Mouse (Mus musculus): Measurements from ENCODE around the gene Kcnk16. TPM values are rescaled to one million over a fixed set of nuclear protein-coding genes. Genes with fewer than 3 reads are reported as not detected.

Gene Kcnk16
- polyA plus RNA-seq, 1 experiment from 2014 or later, result not detected

DNA sequence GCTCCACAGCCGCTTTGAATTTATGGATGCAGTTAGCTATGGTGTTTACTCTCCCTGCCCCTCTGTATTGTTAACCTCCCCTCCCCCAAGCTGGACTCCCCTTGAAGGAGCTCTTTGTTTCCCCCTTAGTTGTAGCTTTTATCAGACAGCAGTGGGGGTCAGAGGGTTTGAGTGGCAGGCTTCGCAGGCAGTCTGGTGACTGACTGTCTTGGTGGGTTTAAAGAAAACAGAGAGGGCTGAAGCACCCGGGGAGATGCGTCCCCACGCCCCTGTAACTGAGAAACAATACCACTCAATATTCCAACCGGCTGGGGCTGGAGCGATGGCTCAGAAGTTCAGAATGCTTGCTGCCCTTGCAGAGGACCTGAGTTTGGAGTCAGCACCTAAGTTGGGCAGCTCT, 47.9 kb downstream of the Kcnk16 start:
- no peak overlapping the region for H3K27ac ChIP-seq (ENCODE audit: low read length)

DNA sequence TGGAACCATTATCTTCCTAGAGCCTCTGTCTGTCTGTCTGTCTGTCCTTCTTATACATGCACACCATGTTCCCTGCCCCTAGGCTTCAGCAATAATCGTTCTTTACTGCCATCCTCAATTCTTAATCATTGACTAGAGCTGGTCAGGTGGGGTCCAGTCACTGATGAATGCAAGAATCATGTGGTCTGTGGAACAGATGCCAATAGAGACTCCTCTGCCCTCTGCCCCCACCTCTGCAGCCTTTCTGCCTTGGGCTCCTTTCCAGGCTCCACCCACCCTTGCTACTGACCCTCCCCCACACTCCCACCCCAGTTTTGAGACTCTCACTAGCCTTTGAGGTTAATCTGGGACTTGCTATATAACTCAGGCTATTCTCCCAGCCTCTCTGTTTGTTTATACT, 49.1 kb downstream of the Kcnk16 start:
- Histone ChIP-seq H3K4me1 (ENCODE audit: insufficient read depth, low read length) (no peaks in the 10 kb centered on the region; the same call in 1 of the 2 replicates), H3K4me3 (ENCODE audit: low read length) (no peak overlapping the region), H3K9me3 (ENCODE audit: low read length) (no peaks in the 10 kb centered on the region), H3K4me2 (replicated peaks; ENCODE audit: low read depth, low read length) (no peak overlapping the region), H3K27ac (ENCODE audit: low read length) (0 out of 2 replicates have a peak overlapping the region, but pooled peaks have one; percentile 13), H3K36me3 (ENCODE audit: insufficient read depth, low read length) (no peaks in the 10 kb centered on the region), H3K9ac (replicated peaks; ENCODE audit: low read length) (no peak overlapping the region), H3K27me3 (ENCODE audit: insufficient read depth, low read length) (no peaks in the 10 kb centered on the region)
- WGBS, result 58% methylated on average over 1 of the region's 1 CpGs
- ATAC-seq (ENCODE audit: low FRiP score, low TSS enrichment), result peak; percentile 84; the same call in 1 of the 2 replicates

More for the DNA sequence above, 47.9 kb downstream of the Kcnk16 start:
- Histone ChIP-seq H3K9ac (replicated peaks; ENCODE audit: low read length) (no peak overlapping the region), H3K4me2 (replicated peaks; ENCODE audit: low read depth, low read length) (no peak overlapping the region), H3K27me3 (ENCODE audit: insufficient read depth, low read length) (no peaks in the 10 kb centered on the region), H3K4me1 (ENCODE audit: insufficient read depth, low read length) (no peaks in the 10 kb centered on the region; the same call in 1 of the 2 replicates), H3K36me3 (ENCODE audit: insufficient read depth, low read length) (no peaks in the 10 kb centered on the region), H3K9me3 (ENCODE audit: low read length) (no peaks in the 10 kb centered on the region), H3K4me3 (ENCODE audit: low read length) (no peak overlapping the region)
- 0 out of 2 replicates have a peak, but pooled peaks have one; percentile 32 for ATAC-seq (ENCODE audit: low FRiP score, low TSS enrichment)
- WGBS, result 63% methylated on average over 7 of the region's 7 CpGs

DNA sequence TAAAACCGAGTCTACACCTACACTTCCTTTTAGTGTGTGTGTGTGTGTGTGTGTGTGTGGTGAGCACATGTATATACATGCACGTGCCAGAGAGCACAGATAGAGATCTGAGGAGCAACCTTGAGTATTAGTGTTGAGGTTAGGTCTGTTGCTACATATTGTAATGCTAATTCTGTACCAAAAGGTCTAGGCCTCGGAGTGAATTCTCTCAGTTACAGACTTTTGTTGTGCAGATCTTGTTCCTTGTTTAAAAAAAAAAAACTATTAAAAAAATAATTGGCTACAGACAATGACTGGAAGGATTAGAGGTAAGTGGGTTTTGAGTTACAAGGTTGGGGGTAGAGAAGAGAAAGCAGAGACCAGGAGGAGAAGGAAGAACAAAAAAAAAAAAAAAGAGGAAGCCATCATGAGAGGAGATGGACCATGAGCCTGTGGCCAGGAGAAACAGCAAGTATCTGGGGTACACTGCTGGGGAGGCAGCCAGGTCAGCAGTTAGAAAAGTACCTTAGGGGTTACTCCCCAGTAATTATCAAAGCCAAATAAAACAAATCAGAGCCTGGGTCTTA, 51.6 kb downstream of the Kcnk16 start:
- WGBS, result 58% methylated on average over 3 of the region's 3 CpGs
- H3K4me2 ChIP-seq (replicated peaks; ENCODE audit: low read depth, low read length), result no peak overlapping the region
- H3K9ac ChIP-seq (replicated peaks; ENCODE audit: low read length), result no peak overlapping the region

DNA sequence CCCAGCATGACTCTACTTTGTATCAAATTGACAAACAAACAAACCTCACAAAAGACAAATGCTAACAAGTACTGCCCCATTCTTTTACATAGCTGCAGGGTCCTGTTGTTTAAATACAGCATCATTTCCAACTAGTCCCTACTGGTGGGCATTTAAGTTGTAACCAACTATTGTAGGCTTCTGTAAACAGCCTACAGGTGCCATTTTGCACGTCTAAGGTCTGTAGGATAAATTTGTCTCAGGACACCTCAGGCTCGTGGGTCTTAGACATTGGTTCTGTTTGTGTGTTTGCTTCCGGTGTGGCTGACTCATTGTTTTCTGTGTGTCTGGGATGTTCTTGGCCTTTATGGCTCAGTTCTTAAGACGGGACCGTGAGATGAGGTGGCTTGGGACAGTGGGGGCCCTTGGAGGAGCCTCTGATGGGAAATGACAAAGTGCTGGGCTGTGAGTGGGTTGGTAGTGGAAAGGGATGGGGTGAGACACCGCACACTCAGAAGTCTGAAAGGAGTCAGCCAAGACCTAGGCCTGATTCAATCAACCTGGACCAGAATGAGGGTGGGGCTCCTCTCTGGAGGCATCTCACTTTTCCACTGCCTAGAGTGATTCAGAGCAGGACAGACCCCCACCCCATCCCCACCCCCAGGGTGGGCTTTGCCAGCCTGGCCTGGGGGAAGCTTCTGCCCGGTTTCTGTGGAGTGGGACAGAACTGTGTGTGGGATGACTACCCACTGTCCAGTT, 52.3 kb downstream of the Kcnk16 start:
- H3K27ac ChIP-seq (ENCODE audit: low read length), result no peak overlapping the region
- H3K9ac ChIP-seq (replicated peaks; ENCODE audit: low read length), result no peak overlapping the region
- no peaks in the 10 kb centered on the region for H3K27me3 ChIP-seq (ENCODE audit: insufficient read depth, low read length)
- H3K9me3 ChIP-seq (ENCODE audit: low read length), result no peaks in the 10 kb centered on the region
- 86% methylated on average over 7 of the region's 7 CpGs for WGBS
- no peaks in the 10 kb centered on the region for H3K36me3 ChIP-seq (ENCODE audit: insufficient read depth, low read length)
- H3K4me3 ChIP-seq (ENCODE audit: low read length), result no peak overlapping the region
- H3K4me2 ChIP-seq (replicated peaks; ENCODE audit: low read depth, low read length), result no peak overlapping the region
- H3K4me1 ChIP-seq (ENCODE audit: insufficient read depth, low read length), result no peaks in the 10 kb centered on the region
- ATAC-seq (ENCODE audit: low FRiP score, low TSS enrichment), result no peak

More for the DNA sequence above, 51.6 kb downstream of the Kcnk16 start:
- H3K4me3 ChIP-seq (ENCODE audit: low read length), result no peak overlapping the region
- no peak overlapping the region for H3K27ac ChIP-seq (ENCODE audit: low read length)
- no peaks in the 10 kb centered on the region for H3K4me1 ChIP-seq (ENCODE audit: insufficient read depth, low read length)
- ATAC-seq (ENCODE audit: low FRiP score, low TSS enrichment), result no peak
- H3K36me3 ChIP-seq (ENCODE audit: insufficient read depth, low read length), result no peaks in the 10 kb centered on the region
- H3K27me3 ChIP-seq (ENCODE audit: insufficient read depth, low read length), result no peaks in the 10 kb centered on the region
- no peaks in the 10 kb centered on the region for H3K9me3 ChIP-seq (ENCODE audit: low read length)

DNA sequence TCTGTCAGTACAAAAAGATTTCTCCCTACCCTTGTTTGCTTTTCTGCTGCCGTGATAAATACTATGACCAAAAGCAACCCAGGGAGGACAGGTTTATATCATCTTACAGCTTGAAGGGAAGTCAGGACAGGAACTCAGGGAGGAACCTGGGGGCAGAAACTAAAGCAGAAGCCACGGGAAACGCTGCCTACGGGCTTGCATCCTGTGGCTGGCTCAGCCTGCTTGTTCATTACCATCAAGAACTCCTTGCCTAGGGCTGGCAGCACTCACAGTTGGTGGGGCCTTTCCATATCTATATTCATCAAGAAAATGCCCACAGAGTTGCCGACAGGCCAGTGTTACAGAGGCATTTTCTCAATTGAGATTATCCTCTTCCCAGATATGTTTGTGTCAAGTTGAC, 53.2 kb downstream of the Kcnk16 start:
- ATAC-seq (ENCODE audit: low FRiP score, low TSS enrichment), result no peak
- no peak overlapping the region for H3K4me2 ChIP-seq (replicated peaks; ENCODE audit: low read depth, low read length)
- WGBS, result 27% methylated on average over 5 of the region's 5 CpGs
- no peak overlapping the region for H3K4me3 ChIP-seq (ENCODE audit: low read length)
- no peak overlapping the region for H3K27ac ChIP-seq (ENCODE audit: low read length)
- H3K27me3 ChIP-seq (ENCODE audit: insufficient read depth, low read length), result no peaks in the 10 kb centered on the region
- H3K36me3 ChIP-seq (ENCODE audit: insufficient read depth, low read length), result no peaks in the 10 kb centered on the region
- H3K9ac ChIP-seq (replicated peaks; ENCODE audit: low read length), result no peak overlapping the region
- no peaks in the 10 kb centered on the region for H3K4me1 ChIP-seq (ENCODE audit: insufficient read depth, low read length)
- H3K9me3 ChIP-seq (ENCODE audit: low read length), result no peaks in the 10 kb centered on the region

DNA sequence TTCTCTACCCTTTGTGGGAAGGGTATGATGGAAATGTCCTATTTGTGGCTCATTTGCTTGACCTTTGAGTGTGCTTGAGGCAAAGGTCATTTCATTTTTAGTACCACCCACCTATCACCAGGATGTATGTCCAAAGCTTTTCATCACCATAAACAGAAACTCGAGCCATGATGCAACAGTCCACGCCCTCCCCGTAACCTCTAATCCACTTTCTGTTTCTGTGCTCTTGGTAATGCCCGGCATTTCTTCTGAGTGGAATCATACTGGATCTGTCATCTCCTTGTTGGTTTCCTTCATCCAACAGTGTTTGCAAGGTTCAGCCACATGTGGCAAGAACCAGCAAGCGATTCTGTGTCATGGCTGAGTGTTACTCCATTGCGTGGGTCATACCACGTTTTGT, 54.9 kb downstream of the Kcnk16 start:
- no peak for ATAC-seq (ENCODE audit: low FRiP score, low TSS enrichment)
- 75% methylated on average over 7 of the region's 7 CpGs for whole genome bisulfite sequencing

DNA sequence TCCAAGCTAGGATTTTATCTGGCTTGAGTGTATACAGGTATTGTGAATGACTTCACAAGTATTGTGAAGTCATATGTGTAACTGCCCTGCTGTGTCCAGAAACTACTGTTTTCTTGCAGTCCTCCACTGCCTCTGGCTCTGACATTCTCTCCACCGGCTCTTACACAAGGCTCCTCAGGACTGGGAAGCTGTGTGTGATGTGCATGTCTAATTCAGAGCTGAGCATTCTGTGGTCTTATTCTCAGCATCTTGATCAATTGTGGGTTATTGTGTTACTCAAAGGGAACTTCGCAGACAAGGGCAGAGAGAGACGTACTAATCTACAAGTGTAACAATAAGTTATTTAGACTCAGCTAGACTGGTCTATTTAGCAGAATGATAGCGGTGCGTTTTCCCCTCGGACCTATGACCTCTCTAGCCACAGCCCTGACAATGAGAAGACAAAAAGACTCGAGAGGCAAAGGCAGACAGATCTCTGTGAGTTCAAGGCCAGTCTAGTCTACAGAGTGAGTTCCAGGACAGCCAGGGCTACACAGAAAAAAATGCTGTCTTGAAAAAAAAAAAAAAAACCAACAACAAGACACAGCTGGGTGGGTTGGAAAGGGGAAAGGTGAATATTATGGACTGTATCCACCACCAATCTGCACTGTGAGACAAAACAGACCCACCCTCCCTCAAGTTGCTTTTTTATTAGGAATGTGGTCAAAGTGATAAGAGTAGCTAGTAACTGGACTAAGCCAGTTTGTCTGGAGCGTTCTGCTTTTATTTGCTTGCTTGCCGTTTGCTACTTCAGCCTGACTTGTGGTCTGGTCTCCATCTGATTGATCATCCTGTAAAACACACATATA, 57.0 kb downstream of the Kcnk16 start:
- Histone ChIP-seq H3K27me3 (ENCODE audit: insufficient read depth, low read length) (no peaks in the 10 kb centered on the region), H3K27ac (ENCODE audit: low read length) (no peak overlapping the region), H3K4me2 (replicated peaks; ENCODE audit: low read depth, low read length) (no peak overlapping the region), H3K9me3 (ENCODE audit: low read length) (no peaks in the 10 kb centered on the region), H3K36me3 (ENCODE audit: insufficient read depth, low read length) (no peaks in the 10 kb centered on the region), H3K4me1 (ENCODE audit: insufficient read depth, low read length) (peaks cover 9% of the 10 kb centered on the region), H3K9ac (replicated peaks; ENCODE audit: low read length) (no peak overlapping the region), H3K4me3 (ENCODE audit: low read length) (no peak overlapping the region)
- WGBS, result 69% methylated on average over 9 of the region's 9 CpGs
- no peak for ATAC-seq (ENCODE audit: low FRiP score, low TSS enrichment)

More for the DNA sequence above, 54.9 kb downstream of the Kcnk16 start:
- H3K27me3 ChIP-seq (ENCODE audit: insufficient read depth, low read length), result no peaks in the 10 kb centered on the region
- no peaks in the 10 kb centered on the region for H3K9me3 ChIP-seq (ENCODE audit: low read length)
- H3K4me3 ChIP-seq (ENCODE audit: low read length), result no peak overlapping the region
- no peak overlapping the region for H3K9ac ChIP-seq (replicated peaks; ENCODE audit: low read length)
- H3K27ac ChIP-seq (ENCODE audit: low read length), result no peak overlapping the region
- no peaks in the 10 kb centered on the region for H3K36me3 ChIP-seq (ENCODE audit: insufficient read depth, low read length)
- no peaks in the 10 kb centered on the region for H3K4me1 ChIP-seq (ENCODE audit: insufficient read depth, low read length)
- H3K4me2 ChIP-seq (replicated peaks; ENCODE audit: low read depth, low read length), result no peak overlapping the region

Other genes with a start within 250 kb of the Kcnk16 start
- 13.4 and 13.6 TPM in 2 replicates for gene Saysd1, start 130.7 kb downstream of the Kcnk16 start, polyA plus RNA-seq (2015; fragmentation: Nextera tagmentation; extraction: Ambion mirVana)
- 21.9 and 22.7 TPM in 2 replicates for gene Kcnk5, start 87.4 kb downstream of the Kcnk16 start, polyA plus RNA-seq (2015; fragmentation: Nextera tagmentation; extraction: Ambion mirVana)
- 13.9 and 21.0 TPM in 2 replicates for gene Nudt13, start 25.5 kb upstream of the Kcnk16 start, polyA plus RNA-seq (2015; fragmentation: Nextera tagmentation; extraction: Ambion mirVana)
- 60.9 and 61.9 TPM in 2 replicates for gene Ecd, start 78.9 kb upstream of the Kcnk16 start, polyA plus RNA-seq (2015; fragmentation: Nextera tagmentation; extraction: Ambion mirVana)
- 36.9 TPM in 2 replicates for gene Fam149b, start 79.0 kb upstream of the Kcnk16 start, polyA plus RNA-seq (2015; fragmentation: Nextera tagmentation; extraction: Ambion mirVana)
- gene Dnajc9, start 119.7 kb upstream of the Kcnk16 start, polyA plus RNA-seq (2015; fragmentation: Nextera tagmentation; extraction: Ambion mirVana), result 173 and 184 TPM in 2 replicates
- gene Mrps16, start 124.4 kb upstream of the Kcnk16 start, polyA plus RNA-seq (2015; fragmentation: Nextera tagmentation; extraction: Ambion mirVana), result 90.7 and 95.7 TPM in 2 replicates
- 1.0 and 1.2 TPM in 2 replicates for gene Cfap70, start 183.0 kb upstream of the Kcnk16 start, polyA plus RNA-seq (2015; fragmentation: Nextera tagmentation; extraction: Ambion mirVana)
- 42.1 and 46.3 TPM in 2 replicates for gene Anxa7, start 210.9 kb upstream of the Kcnk16 start, polyA plus RNA-seq (2015; fragmentation: Nextera tagmentation; extraction: Ambion mirVana)
- gene Mss51, start 227.7 kb upstream of the Kcnk16 start, polyA plus RNA-seq (2015; fragmentation: Nextera tagmentation; extraction: Ambion mirVana), result 0.55 TPM in 2 replicates